Mouse (Mus musculus) ES-Bruce4 (cell line): Measurements from ENCODE around the gene Gm281.

Source experiments
- EP300 ChIP-seq: IDR thresholded peaks from 2 replicates; pipeline ENCODE4 v1.6.1; 2011; ENCODE audit warnings: low read depth, low read length; ENCODE audit not compliant: insufficient read depth
- POLR2A ChIP-seq: IDR thresholded peaks from one replicate; pipeline ENCODE4 v1.8.1; 2011; ENCODE audit warnings: low read length; ENCODE audit not compliant: insufficient read depth

- TF ChIP-seq POLR2A: no peak
- TF ChIP-seq EP300: no peak
Measured at GRCm38 (mm10) chr14:13960079-13960478, 45.8 kb upstream of the Gm281 start.
